Mouse (Mus musculus) liver, adult (tissue): ENCODE data around the gene Gm6899.

Source experiments
- GATA4 ChIP-seq: IDR thresholded peaks from 2 replicates; pipeline ENCODE4 v1.6.1; 2014; ENCODE audit warnings: mild to moderate bottlenecking, low read length; ENCODE audit not compliant: insufficient replicate concordance

Gene Gm6899

GRCm38 (mm10) chr11:26593061-26594059 lies at the start of gene Gm6899, which contains the start of gene Vrk2:
Gene Gm6899, plus strand, starts transcription at chr11:26593241.
Gene Vrk2, minus strand, starts transcription at chr11:26593999.
- no peak for TF ChIP-seq GATA4

GRCm38 (mm10) chr11:26551551-26551950 lies 41.5 kb upstream of the Gm6899 start:
- TF ChIP-seq GATA4 = no peak

DNA sequence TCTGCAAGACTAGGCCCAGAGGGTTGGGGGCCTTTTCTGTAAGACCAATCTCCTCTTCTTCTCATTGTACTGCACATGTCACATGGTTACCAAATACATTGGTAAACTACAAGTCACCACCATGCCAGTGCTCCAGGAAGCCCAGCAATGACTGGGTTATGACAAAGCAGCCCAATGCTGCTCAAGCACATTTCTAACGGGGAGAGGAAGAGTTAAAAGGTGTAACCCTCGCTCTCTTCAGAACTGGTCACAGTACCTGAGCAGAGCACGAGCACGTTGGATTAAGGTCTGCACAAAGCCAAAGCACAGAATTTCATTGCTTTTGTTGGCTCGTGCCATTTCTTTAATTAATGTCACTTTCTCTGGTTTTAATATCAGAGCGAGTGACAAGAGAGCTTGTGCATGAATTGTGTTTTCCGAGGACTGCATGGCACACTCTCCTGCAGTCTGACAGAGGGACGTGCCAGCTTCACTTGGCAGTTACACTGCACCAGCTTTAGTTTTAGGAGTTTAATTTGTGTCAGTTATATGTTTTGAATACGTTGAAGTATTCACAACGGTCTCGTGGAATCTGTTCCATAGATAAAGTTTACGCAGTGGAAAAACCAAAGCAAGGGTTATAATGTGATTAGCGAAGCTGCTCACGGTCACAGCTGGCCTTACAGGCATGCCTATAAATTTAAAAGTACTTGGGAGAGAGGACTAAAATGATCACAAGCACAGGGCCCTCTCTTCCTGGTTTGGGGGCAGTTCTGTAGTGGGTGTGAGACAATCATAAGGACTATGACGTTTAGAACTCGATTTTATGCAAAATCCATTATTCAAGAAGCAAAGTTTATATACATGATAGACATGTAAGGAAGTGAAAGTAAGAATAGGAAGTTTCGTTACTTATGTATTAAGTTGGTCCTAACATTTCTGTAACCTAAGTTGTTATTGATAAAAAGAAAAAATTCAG lies 7.4 kb upstream of the Gm6899 start:
- no peak for TF ChIP-seq GATA4

- no peak for TF ChIP-seq GATA4
Measured at GRCm38 (mm10) chr11:26586367-26587183, 6.5 kb upstream of the Gm6899 start.

GRCm38 (mm10) chr11:26587184-26587524 lies 5.9 kb upstream of the Gm6899 start:
- no peak for TF ChIP-seq GATA4

GRCm38 (mm10) chr11:26592395-26593053 lies 517 bp upstream of the Gm6899 start:
- TF ChIP-seq GATA4 = no peak

GRCm38 (mm10) chr11:26594487-26594886 lies 1.4 kb downstream of the Gm6899 start:
- no peak for TF ChIP-seq GATA4

GRCm38 (mm10) chr11:26596186-26596585 lies 3.1 kb downstream of the Gm6899 start:
- no peak for TF ChIP-seq GATA4

DNA sequence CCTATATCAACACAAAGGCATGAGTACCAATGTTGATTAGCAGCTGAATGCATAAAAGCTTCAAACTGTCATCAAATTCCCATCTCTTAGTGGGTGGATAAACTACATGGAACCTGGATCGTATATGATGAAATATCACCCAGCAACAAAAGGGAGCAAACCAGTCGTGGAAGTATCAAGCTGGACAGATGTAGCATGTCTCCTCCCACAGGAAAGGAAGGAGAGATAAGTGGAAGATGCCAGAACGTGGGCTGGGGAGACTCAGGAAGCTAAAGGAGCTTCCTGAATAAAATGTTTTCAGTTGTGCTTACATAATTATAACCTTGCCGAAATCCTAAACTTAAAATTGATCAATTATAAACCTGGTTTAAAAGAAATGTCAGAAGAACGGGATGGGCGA lies 4.1 kb downstream of the Gm6899 start:
- no peak for TF ChIP-seq GATA4

- no peak for TF ChIP-seq GATA4
Measured at GRCm38 (mm10) chr11:26597761-26598160, 4.7 kb downstream of the Gm6899 start.

GRCm38 (mm10) chr11:26598876-26599275 lies 5.8 kb downstream of the Gm6899 start:
- no peak for TF ChIP-seq GATA4

DNA sequence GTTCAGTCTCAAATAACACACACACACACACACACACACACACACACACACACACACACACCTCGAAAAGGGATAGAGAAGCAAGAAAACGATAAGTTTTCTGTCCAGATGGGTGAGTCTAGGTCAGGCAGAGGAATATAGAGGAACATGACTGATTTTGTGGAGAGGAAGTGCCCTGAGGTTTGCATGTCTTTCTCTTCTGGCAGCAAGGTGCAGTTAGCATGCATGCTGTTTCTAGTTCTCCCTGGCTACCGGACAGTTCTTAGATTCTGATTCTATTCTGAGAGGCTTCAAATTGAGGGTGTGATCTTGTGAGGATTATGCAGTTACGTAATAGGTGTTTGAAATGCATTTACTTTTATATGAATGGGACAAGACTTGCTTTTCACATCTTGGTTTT lies 7.7 kb downstream of the Gm6899 start:
- no peak for TF ChIP-seq GATA4

- no peak for TF ChIP-seq GATA4
Measured at GRCm38 (mm10) chr11:26601571-26602175, 8.6 kb downstream of the Gm6899 start.

DNA sequence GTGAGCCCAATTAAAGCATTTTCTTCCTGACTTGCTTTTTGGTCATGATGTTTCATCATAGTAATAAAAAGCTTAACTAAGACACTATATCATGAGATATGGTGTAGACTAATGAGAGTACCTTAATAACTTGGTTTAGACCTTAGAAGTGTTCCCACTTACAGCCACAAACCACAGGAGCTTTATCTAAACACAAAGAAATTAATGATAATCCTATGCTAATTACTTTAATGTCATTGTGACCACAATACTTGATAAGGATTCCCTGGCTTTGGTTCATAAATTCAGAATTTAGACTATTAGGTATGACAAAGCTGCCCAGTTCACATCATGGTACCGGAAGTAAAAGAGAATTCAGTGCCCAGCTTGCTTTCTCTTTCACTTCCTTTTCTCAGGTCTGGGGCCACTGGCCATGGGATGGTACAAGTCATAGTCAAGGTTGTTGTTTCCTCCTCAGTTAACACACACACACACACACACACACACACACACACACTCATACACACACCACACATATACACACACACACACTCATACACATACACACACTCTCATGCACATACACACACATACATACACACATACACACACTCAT lies 11.1 kb downstream of the Gm6899 start:
- TF ChIP-seq GATA4 = no peak

GRCm38 (mm10) chr11:26608795-26609194 lies 15.8 kb downstream of the Gm6899 start:
- no peak for TF ChIP-seq GATA4
